Mouse (Mus musculus) megakaryocyte, embryonic 14.5 days (primary cell): ENCODE data around the gene Vezf1. TPM values are rescaled to one million over a fixed set of nuclear protein-coding genes. Genes with fewer than 3 reads are reported as not detected.

Source experiments
- H3K27me3 ChIP-seq: replicated peaks from 2 replicates; pipeline ENCODE3; 2012; ENCODE audit warnings: inconsistent platforms
- H3K36me3 ChIP-seq: replicated peaks from 2 replicates; pipeline ENCODE3; 2012; ENCODE audit warnings: low read length, inconsistent platforms, mixed read lengths
- H3K4me1 ChIP-seq: 2 replicates; pipeline ENCODE4 v1.6.1; 2012; ENCODE audit warnings: inconsistent platforms
- H3K4me3 ChIP-seq: replicated peaks from 2 replicates; pipeline ENCODE3; 2012; ENCODE audit warnings: moderate library complexity, mild to moderate bottlenecking, inconsistent platforms
- H3K9me3 ChIP-seq: 2 replicates; pipeline ENCODE4 v1.6.1; 2012; ENCODE audit warnings: inconsistent platforms
- FLI1 ChIP-seq: IDR thresholded peaks from 2 replicates; pipeline ENCODE4 v1.6.1; 2012; ENCODE audit warnings: low read length, inconsistent platforms, mixed read lengths
- GATA1 ChIP-seq: IDR thresholded peaks from 3 replicates; pipeline ENCODE4 v1.6.1; 2012; ENCODE audit warnings: mixed read lengths, low read length, inconsistent platforms, borderline replicate concordance
- polyA plus RNA-seq: library from polyadenylated mRNA; stranded (reverse); fragments of >175 nt; gene quantifications from 2 replicates; pipeline ENCODE4 v1.2.3, GENCODE M21; 2012; ENCODE audit warnings: low replicate concordance; ENCODE audit not compliant: insufficient read depth

The Vezf1 gene
- polyA plus RNA-seq, 1 experiment: 9.9 TPM

- H3K27me3 ChIP-seq: no peaks in the 10 kb centered on the region
- peak overlapping the region; percentile 93 for H3K4me3 ChIP-seq
- TF ChIP-seq FLI1 (no peak), GATA1 (no peak)
- no peaks in the 10 kb centered on the region for H3K9me3 ChIP-seq
- H3K4me1 ChIP-seq: peaks cover 68% of the 10 kb centered on the region
- H3K36me3 ChIP-seq: peaks cover 46% of the 10 kb centered on the region
Observed at GRCm38 (mm10) chr11:88070392-88070791, 2.3 kb downstream of the Vezf1 start.

GRCm38 (mm10) chr11:88071113-88071512, 3.0 kb downstream of the Vezf1 start:
- peak overlapping the region; percentile 93 for H3K4me3 ChIP-seq
- peaks cover 54% of the 10 kb centered on the region for H3K36me3 ChIP-seq
- TF ChIP-seq FLI1 (no peak), GATA1 (no peak)
- peaks cover 73% of the 10 kb centered on the region for H3K4me1 ChIP-seq
- H3K9me3 ChIP-seq: no peaks in the 10 kb centered on the region
- H3K27me3 ChIP-seq: no peaks in the 10 kb centered on the region

GRCm38 (mm10) chr11:88073343-88073875, 5.3 kb downstream of the Vezf1 start:
- H3K4me1 ChIP-seq: peaks cover 77% of the 10 kb centered on the region
- no peaks in the 10 kb centered on the region for H3K9me3 ChIP-seq
- H3K36me3 ChIP-seq: peaks cover 77% of the 10 kb centered on the region
- peak overlapping the region; percentile 54 for H3K4me3 ChIP-seq
- no peaks in the 10 kb centered on the region for H3K27me3 ChIP-seq
- no peak for TF ChIP-seq GATA1
- no peak for TF ChIP-seq FLI1

- no peaks in the 10 kb centered on the region for H3K27me3 ChIP-seq
- H3K4me3 ChIP-seq: no peak overlapping the region
- no peak for TF ChIP-seq GATA1
- TF ChIP-seq FLI1: no peak
- peaks cover 96% of the 10 kb centered on the region for H3K36me3 ChIP-seq
- H3K9me3 ChIP-seq: no peaks in the 10 kb centered on the region
- peaks cover 94% of the 10 kb centered on the region for H3K4me1 ChIP-seq
Observed at GRCm38 (mm10) chr11:88075701-88076100, 7.6 kb downstream of the Vezf1 start.

- Histone ChIP-seq H3K4me1 (peaks cover 94% of the 10 kb centered on the region), H3K36me3 (peaks cover 96% of the 10 kb centered on the region), H3K27me3 (no peaks in the 10 kb centered on the region), H3K4me3 (no peak overlapping the region), H3K9me3 (no peaks in the 10 kb centered on the region)
- no peak for TF ChIP-seq GATA1
- no peak for TF ChIP-seq FLI1
Observed at GRCm38 (mm10) chr11:88076394-88076793, 8.3 kb downstream of the Vezf1 start.

DNA sequence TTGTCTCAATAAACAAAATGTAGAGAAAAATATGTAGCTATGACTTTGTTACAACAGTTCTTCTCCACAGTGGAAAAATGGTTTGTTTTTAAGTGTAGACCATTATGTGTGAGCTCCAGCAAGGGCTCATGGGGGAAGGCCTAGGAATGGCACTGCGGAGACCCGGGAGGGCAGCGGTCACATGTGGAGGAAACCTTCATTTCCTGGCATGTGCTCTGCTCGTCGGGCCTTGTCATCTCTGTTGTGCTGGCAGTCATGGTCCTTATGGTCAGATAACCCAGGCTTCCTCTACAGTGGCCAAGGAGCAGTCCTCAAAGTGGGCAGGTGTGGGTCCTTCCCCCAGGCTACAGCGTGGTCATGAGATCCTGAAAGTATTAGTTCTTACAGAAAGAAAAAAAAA, 15.6 kb downstream of the Vezf1 start:
- Histone ChIP-seq H3K36me3 (peaks cover 78% of the 10 kb centered on the region), H3K4me3 (peak overlapping the region; percentile 60), H3K9me3 (no peaks in the 10 kb centered on the region; the same call in 1 of the 2 replicates), H3K27me3 (no peaks in the 10 kb centered on the region), H3K4me1 (peaks cover 100% of the 10 kb centered on the region)
- TF ChIP-seq GATA1: no peak
- no peak for TF ChIP-seq FLI1

DNA sequence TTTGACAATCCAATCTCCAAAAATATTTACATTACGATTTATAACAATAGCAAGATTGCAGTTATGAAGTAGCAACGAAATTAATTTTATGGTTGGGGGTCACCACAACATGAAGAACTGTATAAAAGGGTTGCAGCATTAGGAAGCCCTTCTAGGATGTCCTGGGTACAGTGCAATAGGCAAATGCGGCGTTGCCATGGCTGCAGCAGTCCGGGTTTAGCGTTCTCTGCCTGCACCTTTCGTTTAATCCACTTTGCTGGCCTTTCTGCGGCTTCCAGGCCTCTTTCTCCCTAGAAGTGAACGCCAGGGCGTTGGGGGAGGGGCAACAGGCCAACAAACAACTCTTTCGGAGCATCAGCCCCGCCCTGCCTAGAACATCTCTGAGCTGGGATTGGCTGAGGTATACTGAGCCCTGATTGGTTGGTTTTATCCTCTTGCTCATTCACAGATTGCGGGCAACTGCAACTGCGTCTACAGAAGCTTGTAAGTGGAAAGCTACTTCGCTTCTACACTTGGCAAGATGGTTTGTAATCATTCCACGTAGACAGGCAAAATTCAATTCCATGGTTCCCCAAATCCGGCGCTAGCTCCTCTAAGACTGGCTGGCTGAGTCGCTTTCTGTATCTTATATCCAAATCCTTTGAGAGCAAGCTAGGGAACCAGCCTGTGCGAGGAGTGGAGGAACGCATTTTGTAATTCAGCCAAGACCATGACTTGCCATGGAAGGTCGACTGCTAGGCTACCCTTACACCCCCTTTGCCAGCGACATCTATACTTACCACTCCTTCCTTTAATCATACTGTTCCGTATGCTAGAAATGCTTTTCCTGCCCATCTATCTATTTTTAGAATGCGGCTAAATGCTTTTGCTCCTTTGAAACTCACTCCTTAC, 18.9 kb downstream of the Vezf1 start:
- H3K4me1 ChIP-seq: peaks cover 100% of the 10 kb centered on the region
- H3K4me3 ChIP-seq: peak overlapping the region; percentile 87
- no peaks in the 10 kb centered on the region; the same call in 1 of the 2 replicates for H3K9me3 ChIP-seq
- H3K36me3 ChIP-seq: peaks cover 58% of the 10 kb centered on the region
- no peaks in the 10 kb centered on the region for H3K27me3 ChIP-seq
- TF ChIP-seq FLI1: no peak

GRCm38 (mm10) chr11:88089150-88089549, 21.1 kb downstream of the Vezf1 start:
- TF ChIP-seq FLI1: no peak
- TF ChIP-seq GATA1: no peak

GRCm38 (mm10) chr11:88090293-88090692, 22.2 kb downstream of the Vezf1 start:
- Histone ChIP-seq H3K27me3 (no peaks in the 10 kb centered on the region), H3K9me3 (no peaks in the 10 kb centered on the region; the same call in 1 of the 2 replicates), H3K36me3 (peaks cover 26% of the 10 kb centered on the region), H3K4me3 (peak overlapping the region; percentile 33), H3K4me1 (peaks cover 93% of the 10 kb centered on the region)
- TF ChIP-seq GATA1: no peak
- no peak for TF ChIP-seq FLI1

More at GRCm38 (mm10) chr11:88089150-88089549, 21.1 kb downstream of the Vezf1 start:
- no peak overlapping the region for H3K4me3 ChIP-seq
- peaks cover 37% of the 10 kb centered on the region for H3K36me3 ChIP-seq
- H3K27me3 ChIP-seq: no peaks in the 10 kb centered on the region
- peaks cover 95% of the 10 kb centered on the region for H3K4me1 ChIP-seq
- H3K9me3 ChIP-seq: no peaks in the 10 kb centered on the region; the same call in 1 of the 2 replicates

- TF ChIP-seq FLI1 (no peak), GATA1 (no peak)
- H3K4me3 ChIP-seq: peak overlapping the region; percentile 56
- peaks cover 24% of the 10 kb centered on the region for H3K36me3 ChIP-seq
- H3K9me3 ChIP-seq: no peaks in the 10 kb centered on the region; the same call in 1 of the 2 replicates
- H3K27me3 ChIP-seq: no peaks in the 10 kb centered on the region
- peaks cover 85% of the 10 kb centered on the region for H3K4me1 ChIP-seq
Observed at GRCm38 (mm10) chr11:88091949-88092348, 23.9 kb downstream of the Vezf1 start.
